Mouse (Mus musculus) frontal cortex, adult 2 months (tissue): ENCODE measurements around the gene Npc2. TPM values are rescaled to one million over a fixed set of nuclear protein-coding genes. Genes with fewer than 3 reads are reported as not detected.

ENCODE experiments used
- DNase-seq, 2 experiments: peaks; one replicate each; pipeline ENCODE4 v3.0.0; 2022; ENCODE audit warnings: low spot score in 1 of 2; ENCODE audit errors: extremely low spot score in 1 of 2
- polyA plus RNA-seq: library from polyadenylated mRNA; depleted of rRNA; stranded (reverse); fragments of >200 nt; gene quantifications from 2 replicates; pipeline ENCODE4 v1.2.3, GENCODE M21; 2012; rRNA removed

The Npc2 gene
- 40.0 and 45.9 TPM in 2 replicates for polyA plus RNA-seq

DNA sequence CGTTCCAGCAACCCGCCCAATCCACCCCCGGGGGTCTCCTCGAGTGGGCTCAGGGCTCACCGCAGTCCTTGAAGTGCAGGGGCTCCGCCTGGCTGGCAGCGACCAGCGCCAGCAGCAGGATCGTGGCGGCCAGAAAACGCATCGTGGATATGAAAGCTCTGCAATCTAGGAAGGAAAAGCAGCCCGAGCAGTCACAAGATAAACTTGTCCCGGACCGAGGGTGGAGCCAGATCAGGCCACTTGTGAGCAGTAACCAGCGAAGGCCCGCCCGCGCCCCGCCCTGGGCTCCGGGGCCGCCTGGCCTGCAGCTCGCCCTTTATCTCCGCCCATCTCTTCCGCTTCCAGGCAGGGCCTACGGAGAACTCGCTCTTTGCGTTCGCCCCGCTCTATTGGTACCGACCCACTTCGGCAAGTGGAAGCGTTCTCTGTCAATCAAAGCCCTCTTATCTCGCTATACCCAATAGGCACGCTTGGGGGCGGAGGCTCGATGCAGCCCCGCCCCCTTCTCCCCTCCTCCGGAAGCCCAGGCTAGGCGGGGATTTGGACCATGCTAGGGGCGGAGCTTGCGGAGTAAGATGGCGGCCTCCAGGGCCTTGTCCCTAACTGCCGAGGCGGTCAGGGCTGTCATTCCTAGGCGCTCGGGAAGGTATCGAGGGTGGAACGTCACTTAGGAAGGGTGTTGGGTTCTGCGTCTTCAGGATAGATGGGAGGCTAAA, at the start of gene Npc2, which contains the start of gene Isca2:
Gene Npc2, minus strand, starts transcription at position 427 of the 716 bp plus-strand sequence.
Gene Isca2, plus strand, starts transcription at position 526 of the 716 bp plus-strand sequence.
- DNase-seq: peak; percentile 98

DNA sequence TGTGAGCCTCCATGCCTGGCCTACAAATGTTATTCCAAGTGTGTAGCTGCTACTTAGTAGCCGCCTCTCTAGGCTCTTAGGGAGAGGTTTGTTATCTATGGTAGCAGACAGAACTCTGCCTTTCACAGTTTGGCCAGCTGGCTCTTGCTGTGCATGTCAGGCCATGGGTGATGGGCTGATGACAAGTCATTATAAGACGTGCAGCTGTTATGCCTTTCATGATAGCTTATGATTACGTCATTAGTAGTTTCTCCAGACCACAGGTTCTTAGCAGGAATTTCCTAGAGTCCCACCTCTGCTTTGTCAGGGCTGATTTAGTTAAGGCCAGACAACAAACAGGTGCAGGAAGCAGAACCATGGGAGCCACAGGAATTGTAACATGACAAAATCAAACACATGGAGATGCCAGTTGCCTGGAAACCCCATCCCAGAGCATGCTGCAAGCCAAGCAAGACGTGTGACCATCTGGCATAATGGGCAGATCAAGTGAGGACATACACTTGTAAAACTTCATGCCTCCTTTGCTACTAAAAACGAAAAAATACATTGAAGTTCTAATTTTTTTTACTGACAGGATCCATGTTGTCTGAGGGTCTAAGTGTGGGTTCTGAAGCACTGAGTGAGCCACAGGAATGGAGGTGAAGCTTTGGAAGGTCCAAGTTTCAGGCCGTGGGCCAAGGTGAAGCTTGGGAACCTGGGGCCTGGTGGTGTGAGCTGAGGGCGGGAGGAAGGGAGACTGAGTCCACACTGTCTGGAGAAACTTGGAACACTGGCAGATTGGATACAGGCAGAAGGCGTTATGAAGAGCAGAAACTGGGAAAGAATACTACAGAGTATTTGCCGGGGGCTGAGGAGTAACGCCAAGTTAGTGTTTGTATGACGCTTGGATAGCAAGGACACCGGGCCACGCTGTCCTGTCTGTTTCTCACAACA, 46.5 kb upstream of the Npc2 start:
- DNase-seq: peak in 1 of 2 experiments; percentile 24

DNA sequence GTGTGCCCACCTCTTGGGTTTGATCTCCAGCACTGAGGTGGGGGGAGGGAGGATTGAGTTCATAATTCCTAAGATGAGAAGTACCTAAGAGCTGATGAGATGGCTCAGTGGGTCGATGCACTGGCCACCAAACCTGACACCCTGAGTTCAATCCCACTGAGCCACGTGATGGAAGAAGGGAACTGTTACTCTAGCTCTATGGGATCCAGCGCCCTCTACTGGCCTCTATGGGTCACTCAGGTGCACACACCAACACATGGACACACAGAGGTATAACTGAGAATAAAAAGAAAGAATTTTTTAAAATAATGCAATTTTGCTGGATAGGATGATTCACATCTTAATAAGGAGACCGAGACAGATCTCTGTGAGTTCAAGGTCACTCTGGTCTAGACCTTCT, 45.5 kb upstream of the Npc2 start:
- no peak for DNase-seq

DNA sequence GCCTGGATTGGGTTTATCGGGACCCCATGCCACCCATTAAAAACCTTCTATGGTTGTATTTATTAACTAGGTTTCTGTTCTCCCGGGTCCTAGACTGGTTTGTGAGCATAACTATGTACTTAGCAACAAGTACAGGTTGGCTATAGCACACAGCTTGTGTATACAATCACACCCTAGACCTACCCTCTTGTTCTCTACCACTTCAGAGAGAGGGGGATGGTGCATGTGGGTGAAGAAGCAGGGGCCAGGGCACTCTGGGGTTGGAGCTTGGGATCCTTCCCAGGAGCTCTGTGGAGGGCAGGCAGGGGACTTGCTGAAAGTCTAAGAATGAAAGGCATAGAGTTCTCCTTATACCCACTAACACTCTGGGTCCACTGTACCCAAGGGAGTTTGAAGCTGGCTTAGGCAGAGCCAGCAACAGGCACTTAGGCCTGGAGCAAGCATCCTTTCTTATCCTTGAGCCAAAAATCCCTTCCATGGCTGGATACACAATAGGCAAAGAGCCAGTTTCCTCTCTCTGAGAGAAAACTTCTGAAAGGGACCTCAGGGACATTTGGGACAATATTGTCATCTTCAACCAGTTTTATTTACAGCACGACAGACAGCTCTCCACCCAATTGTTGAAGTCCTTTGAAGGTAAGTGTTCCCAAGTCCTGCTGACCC, 41.8 kb upstream of the Npc2 start:
- DNase-seq: no peak

DNA sequence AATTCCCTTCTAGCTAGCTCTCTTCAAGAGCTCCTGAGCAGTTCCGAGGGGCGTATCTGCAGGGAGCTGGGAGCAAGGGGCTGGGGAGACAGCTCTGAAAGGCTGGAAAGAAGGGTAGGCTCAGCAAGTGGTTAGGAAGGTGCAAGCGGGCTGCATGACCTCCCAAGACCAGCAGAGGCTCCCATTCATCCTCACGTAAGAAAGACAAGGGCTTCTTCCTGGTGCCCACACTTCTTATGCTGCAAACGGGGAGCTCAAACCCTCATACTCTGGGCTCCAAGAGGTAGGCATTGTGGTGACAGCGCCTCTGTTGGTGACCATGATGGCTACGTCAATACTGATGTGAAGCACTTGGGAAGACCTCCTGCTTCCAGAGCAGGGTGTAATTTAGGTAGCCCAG, 40.8 kb upstream of the Npc2 start:
- no peak for DNase-seq

DNA sequence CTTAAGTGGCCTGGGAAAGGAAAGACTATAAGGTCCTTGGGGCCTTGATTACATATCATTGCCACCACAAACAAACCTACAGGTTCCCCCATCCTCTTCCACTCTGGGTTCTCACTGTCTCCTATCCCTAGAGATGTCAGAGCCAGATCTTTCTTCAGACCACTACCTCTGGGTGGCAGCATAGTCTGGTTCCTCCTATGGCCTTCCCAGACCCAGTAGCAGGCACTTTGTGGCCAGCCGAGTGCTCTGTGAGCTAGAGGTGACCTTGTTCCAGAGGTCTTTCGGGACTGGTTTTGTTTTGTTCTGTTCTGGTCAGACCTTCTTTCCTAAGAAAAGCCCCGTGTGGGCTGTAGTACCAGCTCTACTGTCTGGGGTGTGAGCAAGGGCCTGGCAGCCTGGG, 39.1 kb upstream of the Npc2 start:
- peak in 1 of 2 experiments; percentile 8 for DNase-seq

DNA sequence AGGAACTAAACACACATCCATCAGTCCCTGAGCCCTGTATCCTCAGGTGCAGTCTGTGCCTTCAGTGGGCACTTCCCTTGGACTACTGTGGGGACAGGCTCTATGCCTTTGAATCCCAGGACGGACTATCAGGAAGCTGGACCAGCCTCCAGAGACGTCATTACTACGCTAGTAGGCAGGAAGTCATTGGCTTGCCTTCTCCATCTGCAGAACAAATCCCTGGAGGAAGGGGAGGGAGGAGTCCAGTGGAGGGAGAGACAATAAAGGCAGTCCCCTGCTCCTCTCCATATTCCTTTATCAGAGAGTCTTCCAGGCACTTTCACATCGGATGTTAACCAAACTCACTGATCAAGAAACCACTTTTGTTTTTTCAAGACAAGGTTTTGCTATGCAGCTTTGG, 38.6 kb upstream of the Npc2 start:
- DNase-seq: no peak

DNA sequence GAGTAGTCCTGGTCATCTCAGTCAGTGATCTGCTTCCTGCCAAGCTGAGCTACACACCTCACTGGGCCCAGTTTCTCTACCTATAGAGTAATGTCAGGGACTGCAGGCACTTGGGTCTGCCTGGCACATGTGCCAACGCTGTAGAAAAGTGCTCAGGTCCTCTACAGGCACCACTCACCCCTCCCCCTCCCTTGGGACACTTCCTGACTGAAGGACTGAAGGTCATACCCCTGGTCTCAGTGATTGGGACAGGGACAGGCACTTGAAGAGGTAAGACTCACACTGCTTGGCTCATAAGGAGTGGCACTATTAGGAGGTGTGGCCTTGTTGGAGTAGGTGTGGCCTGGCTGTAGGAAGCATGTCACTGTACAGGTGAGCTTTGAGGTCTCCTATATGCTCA, 37.9 kb upstream of the Npc2 start:
- DNase-seq: no peak

DNA sequence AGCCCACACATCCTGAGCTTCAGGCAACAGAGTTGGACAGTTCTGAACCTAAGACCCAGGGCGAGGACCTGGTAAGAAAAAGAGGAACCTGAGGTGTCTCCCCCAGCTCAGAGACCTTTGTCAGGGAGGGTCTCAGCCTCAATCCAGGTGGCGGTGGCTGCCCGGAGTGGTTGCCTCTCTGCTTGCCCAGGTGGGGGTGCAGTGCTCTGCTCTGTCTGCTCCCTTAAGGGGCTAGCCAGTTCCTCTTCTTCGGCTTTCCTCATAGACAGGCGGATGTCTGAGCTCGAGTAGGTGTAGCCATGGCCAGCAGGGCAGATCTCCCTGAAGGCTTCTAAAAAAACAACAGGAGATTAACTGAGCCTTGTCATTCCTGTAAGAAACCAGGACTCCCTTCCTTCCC, 36.1 kb upstream of the Npc2 start:
- no peak for DNase-seq

DNA sequence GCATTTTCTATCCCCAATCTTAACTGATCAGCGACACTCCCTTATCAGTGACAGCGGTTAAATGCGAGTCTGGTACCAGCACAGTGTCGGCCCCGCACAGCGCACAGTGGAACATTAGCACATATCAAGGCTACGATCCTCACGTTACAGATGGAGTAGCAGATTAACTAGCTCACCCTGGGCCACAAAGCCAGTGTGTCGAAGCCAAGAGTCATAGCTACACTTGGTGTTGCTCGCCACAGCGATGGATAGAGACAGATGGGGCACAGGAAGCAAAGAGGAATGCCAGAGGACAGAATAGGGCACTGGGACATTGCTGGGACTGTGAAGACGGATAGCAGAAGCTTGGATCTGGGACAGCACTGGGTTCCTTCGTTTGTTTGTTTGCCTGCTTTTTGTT, 34.4 kb upstream of the Npc2 start:
- DNase-seq: no peak

DNA sequence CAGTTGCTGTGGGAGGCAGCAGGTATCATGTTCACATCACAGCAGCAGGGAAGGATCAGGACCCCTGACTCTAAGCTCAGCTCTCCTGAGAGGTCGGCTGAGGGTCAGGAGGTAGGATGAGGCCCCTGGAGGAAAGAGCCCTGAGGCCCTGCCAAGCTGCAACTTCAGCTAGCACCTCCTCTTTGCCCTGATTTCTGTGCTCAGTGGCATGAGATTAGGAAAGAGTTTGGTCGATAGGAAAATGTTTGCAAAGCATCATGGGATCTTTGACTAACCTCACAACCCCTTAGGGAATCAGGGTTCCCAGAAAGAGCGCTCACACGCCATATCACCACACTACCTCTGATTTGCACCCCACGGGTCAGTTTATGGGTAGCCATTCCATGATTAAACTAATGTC, 33.8 kb upstream of the Npc2 start:
- DNase-seq: no peak

DNA sequence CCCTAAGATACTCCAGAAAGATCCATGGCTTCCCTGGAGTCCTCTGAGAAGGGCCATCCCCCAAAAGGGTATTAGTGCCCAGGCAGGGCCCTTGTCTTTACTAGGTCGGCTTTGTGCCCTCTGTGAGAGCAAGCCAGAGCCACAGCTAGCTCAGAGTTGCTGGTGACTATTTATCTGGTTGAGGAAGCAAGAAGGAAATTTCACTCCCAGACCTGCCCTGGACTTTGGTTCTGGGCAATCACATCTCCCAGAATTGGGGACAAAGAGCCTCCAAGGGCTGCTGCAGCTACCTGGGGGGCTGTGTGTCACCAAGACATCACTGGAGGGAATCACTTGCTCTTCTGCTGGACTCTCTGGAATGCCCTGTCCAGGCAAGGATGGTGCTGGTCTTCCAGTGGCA, 33.1 kb upstream of the Npc2 start:
- DNase-seq: no peak

DNA sequence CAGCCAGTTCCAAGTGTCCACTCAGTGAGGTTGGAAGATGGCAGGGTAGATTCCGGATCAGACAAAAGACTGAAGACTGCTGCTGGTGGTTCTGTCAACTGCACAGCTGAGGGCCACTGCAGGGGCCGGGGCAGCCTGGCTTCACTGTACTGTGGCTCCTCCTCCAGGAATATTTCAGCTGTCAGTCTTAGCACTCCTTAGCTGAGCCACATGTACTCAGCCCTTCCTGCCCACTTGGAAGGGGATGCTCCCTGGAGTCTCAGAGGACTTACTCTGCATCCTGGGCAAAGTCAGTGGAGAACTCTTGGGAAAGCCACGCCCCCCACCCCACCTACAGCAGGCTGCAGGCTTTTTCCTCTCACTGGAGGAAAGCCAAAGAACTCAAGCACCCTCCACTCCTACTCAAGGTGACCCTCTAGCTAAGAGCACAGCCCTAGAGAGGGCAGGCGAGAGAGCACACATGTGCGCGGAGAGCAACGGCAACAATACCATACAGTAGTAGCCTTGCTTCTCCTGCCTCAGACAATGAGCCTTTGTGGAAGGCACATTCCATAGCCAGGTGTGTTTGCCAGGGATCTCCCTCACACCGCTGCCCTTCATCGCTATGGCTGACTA, 32.4 kb upstream of the Npc2 start:
- DNase-seq: no peak

DNA sequence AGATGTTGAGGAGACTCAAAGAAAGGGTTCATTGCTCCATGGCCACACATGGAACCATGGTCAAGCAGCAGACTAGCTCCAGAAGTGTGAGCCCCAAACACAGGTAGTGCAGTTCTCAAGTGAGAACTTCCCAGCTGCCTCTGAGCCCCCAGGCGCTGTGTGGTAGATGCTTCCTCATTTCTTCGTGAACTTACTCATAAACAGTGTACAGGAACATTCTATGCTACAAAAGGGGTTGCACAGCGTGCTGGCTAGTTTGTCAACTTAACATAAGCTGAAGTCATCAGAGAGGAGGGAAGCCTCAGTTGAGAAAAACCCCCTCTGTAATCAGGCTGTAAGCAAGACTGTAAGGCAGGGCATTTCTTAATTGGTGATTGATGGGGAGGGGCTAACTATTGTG, 29.7 kb upstream of the Npc2 start:
- DNase-seq: no peak

DNA sequence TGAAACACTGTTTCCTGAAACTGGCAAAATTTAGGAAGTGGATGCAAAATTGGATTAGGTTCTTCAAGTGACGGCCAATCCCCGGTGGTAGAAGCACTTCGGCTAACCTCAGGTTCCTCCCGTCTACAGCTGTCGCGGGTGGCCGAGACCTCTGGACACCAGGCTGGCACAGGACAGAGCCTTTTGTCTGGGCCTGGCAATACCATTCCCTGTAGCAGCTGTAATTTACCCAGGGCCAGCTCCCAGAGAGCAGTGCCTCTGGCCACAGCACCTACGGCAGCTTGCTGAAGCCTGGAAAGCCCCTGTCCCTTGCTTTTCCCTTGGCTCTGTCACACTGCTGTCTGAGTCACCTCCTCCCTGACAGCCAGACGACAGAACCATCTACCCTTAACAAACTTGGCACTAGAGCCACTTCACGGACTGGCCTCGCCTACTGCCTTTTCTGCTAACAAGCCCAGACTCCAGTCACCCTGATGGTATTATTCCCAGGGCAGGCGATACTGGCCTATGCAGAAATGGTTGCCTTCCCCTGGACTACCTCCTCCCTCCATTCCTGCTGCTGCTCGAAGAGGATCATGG, 28.7 kb upstream of the Npc2 start:
- DNase-seq: no peak

DNA sequence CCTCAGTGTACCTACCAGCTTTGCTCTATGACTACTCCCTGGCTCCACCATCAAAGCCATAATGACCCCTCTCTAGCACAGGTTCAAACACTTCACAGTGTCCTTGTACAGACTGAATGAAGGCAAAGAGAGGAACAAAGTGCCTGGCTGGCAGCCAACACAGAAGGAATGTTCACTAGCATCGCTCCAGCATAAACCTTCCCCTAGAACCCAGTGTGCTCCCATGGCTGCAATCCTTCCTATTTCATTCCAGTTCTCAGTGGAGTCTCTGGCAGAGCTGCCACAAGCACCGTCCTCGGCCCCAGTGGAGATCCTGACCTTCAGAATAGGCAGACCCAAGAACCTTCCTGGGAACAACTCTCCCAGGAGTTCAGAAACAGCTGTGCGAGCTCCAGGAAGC, 27.5 kb upstream of the Npc2 start:
- no peak for DNase-seq

DNA sequence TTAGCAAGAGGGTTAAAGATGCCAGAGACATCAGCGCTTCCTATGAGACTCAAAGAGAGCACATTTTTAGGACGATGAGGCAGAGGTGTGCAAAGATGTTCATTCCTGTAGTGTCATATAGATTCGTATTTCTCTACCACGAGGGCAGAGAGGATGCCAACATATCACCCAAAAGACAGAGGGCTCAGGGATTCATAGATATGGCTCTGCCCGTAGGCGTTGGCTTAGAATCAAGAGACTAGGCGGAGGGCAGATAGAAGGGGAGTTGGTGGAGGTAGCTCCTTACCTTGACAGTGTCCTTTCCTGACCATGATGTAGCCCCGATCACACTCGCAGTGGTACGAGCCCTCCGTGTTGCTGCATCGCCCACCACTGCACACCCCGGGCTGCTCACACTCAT, 26.1 kb upstream of the Npc2 start:
- no peak for DNase-seq

DNA sequence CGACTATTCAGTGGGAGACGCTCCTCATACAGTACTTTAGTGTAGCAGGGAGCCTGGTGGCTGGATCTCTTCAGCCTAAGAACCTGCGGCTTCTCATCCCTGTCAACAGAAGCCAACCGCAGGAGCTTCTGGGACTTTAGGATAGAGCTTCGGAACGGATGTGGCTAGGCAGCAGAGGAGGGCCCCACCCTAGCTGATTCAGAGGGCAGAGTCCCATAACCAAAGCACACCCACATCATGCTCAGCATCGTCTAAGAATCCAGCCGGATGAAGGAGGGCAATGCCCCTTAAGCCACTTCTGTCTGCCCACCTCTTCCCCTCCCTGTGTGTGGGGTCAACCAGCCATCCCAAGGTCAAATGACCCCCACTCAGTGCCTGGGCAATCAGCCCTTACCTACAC, 21.7 kb upstream of the Npc2 start:
- no peak for DNase-seq

DNA sequence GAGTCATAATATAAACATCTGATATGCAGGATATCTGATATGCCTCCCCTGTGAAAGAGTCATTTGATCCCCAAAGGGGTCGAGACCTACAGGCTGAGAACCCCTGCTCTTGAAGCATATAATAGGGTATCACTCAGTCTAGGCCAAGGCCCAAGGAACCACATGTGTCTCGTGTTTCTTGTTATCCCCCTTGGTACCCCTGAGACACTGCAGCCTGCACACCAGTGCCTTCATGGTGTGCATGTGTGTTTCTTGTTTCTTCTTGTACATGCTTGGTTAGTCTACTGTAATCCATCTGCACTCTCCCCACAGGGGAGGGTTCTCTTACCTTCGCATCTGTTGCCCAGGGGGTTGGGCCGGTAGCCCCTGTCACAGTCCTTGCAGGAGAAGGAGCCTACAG, 19.7 kb upstream of the Npc2 start:
- DNase-seq: no peak

DNA sequence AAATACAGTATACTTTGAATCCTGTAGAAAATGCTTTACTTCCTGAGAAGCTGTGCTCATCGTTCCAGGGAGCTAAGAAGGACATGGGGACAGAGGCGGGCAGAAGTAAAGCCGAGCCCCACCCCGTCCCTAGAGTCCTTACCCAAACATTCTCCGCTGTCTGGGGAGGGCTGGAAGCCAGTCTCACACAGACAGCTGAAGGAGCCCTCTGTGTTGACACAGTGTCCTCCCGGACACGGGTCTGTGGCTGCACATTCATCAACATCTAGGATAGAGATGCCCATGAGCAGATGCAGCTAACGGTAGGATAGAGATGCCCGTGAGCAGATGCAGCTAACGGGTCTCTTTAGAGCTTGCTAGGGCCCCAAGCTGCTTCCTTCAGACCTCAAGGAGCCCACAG, 17.9 kb upstream of the Npc2 start:
- no peak for DNase-seq

DNA sequence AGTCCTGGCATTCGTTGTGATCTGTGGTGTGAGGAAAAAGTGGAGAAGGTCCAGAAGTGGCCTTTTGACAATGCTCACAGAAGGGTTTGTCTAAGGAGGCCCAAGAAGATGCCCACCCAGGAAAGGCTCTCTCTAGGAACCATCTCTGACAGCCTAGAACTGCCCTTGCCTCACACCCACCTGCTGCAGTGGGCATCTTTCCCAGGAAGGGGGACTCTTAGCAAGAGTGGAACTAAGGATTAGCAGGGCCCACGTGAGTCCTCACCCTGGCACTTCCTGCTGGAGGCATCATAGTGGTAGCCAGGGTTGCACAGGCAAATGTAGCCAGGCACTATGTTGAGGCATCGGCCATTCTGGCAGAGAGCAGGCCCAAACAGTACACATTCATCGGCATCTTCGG, 13.1 kb upstream of the Npc2 start:
- no peak for DNase-seq
